ENCODE assay signal across 8 mouse cellular contexts in genomic region chr10:60003213-60003752, GRCm38 (mm10). TPM values are rescaled to one million over a fixed set of nuclear protein-coding genes. Genes with fewer than 3 reads are reported as not detected.
DNase-seq lines count a peak whose midpoint lies in the region; ATAC-seq and TF ChIP-seq lines count a peak whose summit lies in the region.

No protein-coding gene starts in this region.

- peaks cover 11% of the 10 kb centered on the region for H3K36me3 ChIP-seq in kidney, embryonic 16.5 days (ENCODE audit: insufficient read depth, low read length)
- no peaks in the 10 kb centered on the region; the same call in 1 of the 2 replicates for H3K36me3 ChIP-seq in hindbrain, postnatal 0 days (ENCODE audit: insufficient read depth, low read length)
- no peaks in the 10 kb centered on the region for H3K36me3 ChIP-seq in midbrain, postnatal 0 days (ENCODE audit: insufficient read depth, low read length)

- no peaks in the 10 kb centered on the region for H3K9me3 ChIP-seq in kidney, embryonic 16.5 days (ENCODE audit: low read length)
- H3K9me3 ChIP-seq in hindbrain, postnatal 0 days (ENCODE audit: low read length), result no peaks in the 10 kb centered on the region
- H3K9me3 ChIP-seq in midbrain, postnatal 0 days (ENCODE audit: low read length), result no peaks in the 10 kb centered on the region

- WGBS in kidney, embryonic 16.5 days, result under 1% methylated on average over 21 of the region's 21 CpGs
- under 1% methylated on average over 21 of the region's 21 CpGs for WGBS in hindbrain, postnatal 0 days
- under 1% methylated on average over 20 of the region's 21 CpGs for WGBS in midbrain, postnatal 0 days

- peak overlapping the region; percentile 83 for H3K9ac ChIP-seq in kidney, embryonic 16.5 days (replicated peaks; ENCODE audit: low read length)
- H3K9ac ChIP-seq in hindbrain, postnatal 0 days (replicated peaks; ENCODE audit: low read length), result peak overlapping the region; percentile 71
- peak overlapping the region; percentile 72 for H3K9ac ChIP-seq in midbrain, postnatal 0 days (replicated peaks; ENCODE audit: low read length, poor library complexity, severe bottlenecking)

- peak overlapping the region; percentile 99 for H3K27ac ChIP-seq in kidney, embryonic 16.5 days (ENCODE audit: low read length)
- H3K27ac ChIP-seq in hindbrain, postnatal 0 days, result peak overlapping the region; percentile 98
- H3K27ac ChIP-seq in midbrain, postnatal 0 days (ENCODE audit: low read depth, low read length), result peak overlapping the region; percentile 98

- peak overlapping the region; percentile 85 for H3K4me3 ChIP-seq in kidney, embryonic 16.5 days (ENCODE audit: low read length)
- H3K4me3 ChIP-seq in hindbrain, postnatal 0 days (ENCODE audit: low read length), result peak overlapping the region; percentile 53
- H3K4me3 ChIP-seq in midbrain, postnatal 0 days (ENCODE audit: low read depth, low read length), result peak overlapping the region; percentile 62

- TF ChIP-seq CTCF in hindbrain, postnatal 0 days (IDR thresholded peaks at IDR 0.05; ENCODE audit: low read depth), result peak; percentile 46
- TF ChIP-seq CTCF in midbrain, postnatal 0 days (IDR thresholded peaks at IDR 0.05), result peak; percentile 49

- no peak for DNase-seq in kidney, adult 8-10 months
- peak; percentile 63 for DNase-seq in hindbrain, postnatal 0 days (ENCODE audit: low spot score)
- peak; percentile 49 for DNase-seq in midbrain, postnatal 0 days (ENCODE audit: low spot score)
- no peak for DNase-seq in cerebellum, adult 18-20 months
- no peak for DNase-seq in gastrocnemius, postnatal 4 days (ENCODE audit: low spot score in 2 of 2)
- DNase-seq in kidney, postnatal 10 days, result no peak

- ATAC-seq in kidney, embryonic 16.5 days (ENCODE audit: low FRiP score, low TSS enrichment), result no peak; the same call in 1 of the 2 replicates
- ATAC-seq in common myeloid progenitor, adult 5-6 weeks (replicated peaks; ENCODE audit: low read depth, poor library complexity, severe bottlenecking), result peak; percentile 3; the same call in 1 of the 2 replicates
- ATAC-seq in hindbrain, postnatal 0 days, result no peak
- no peak; the same call in 1 of the 2 replicates for ATAC-seq in midbrain, postnatal 0 days (ENCODE audit: low FRiP score)

- H3K4me2 ChIP-seq in kidney, embryonic 16.5 days (replicated peaks; ENCODE audit: low read depth, low read length), result peak overlapping the region; percentile 90
- peak overlapping the region; percentile 79 for H3K4me2 ChIP-seq in hindbrain, postnatal 0 days (ENCODE audit: low read depth, low read length)
- peak overlapping the region; percentile 67 for H3K4me2 ChIP-seq in midbrain, postnatal 0 days (ENCODE audit: low read depth, low read length, poor library complexity, severe bottlenecking)

- H3K4me1 ChIP-seq in kidney, embryonic 16.5 days (ENCODE audit: insufficient read depth, low read length), result peaks cover 21% of the 10 kb centered on the region
- H3K4me1 ChIP-seq in hindbrain, postnatal 0 days (ENCODE audit: insufficient read depth, low read length), result no peaks in the 10 kb centered on the region; the same call in 1 of the 2 replicates
- peaks cover 6% of the 10 kb centered on the region; the same call in 1 of the 2 replicates for H3K4me1 ChIP-seq in midbrain, postnatal 0 days (ENCODE audit: insufficient read depth, low read length)

- no peaks in the 10 kb centered on the region for H3K27me3 ChIP-seq in kidney, embryonic 16.5 days (ENCODE audit: insufficient read depth, low read length)
- no peaks in the 10 kb centered on the region for H3K27me3 ChIP-seq in hindbrain, postnatal 0 days (ENCODE audit: insufficient read depth, low read length)
- no peaks in the 10 kb centered on the region for H3K27me3 ChIP-seq in midbrain, postnatal 0 days (ENCODE audit: insufficient read depth, low read length)

RNA-seq across cellular contexts. Expression of gene Anapc16, which starts 0.3 kb away (rescaled TPM):
- polyA plus RNA-seq in kidney, embryonic 16.5 days (2015; fragmentation: Nextera tagmentation; extraction: Ambion mirVana), result 93.6 and 95.2 TPM in 2 replicates
- 45.3 and 60.5 TPM in 2 replicates for total RNA-seq in common myeloid progenitor, adult 5-6 weeks (2017)
- total RNA-seq in hindbrain, postnatal 0 days (2014; rRNA removed), result 62.6 and 70.1 TPM in 2 replicates
- 132 and 133 TPM in 2 replicates for polyA plus RNA-seq in hindbrain, postnatal 0 days (2015; fragmentation: Nextera tagmentation; extraction: Ambion mirVana)
- total RNA-seq in midbrain, postnatal 0 days (2014; rRNA removed), result 56.9 and 57.4 TPM in 2 replicates
- polyA plus RNA-seq in midbrain, postnatal 0 days (2015; fragmentation: Nextera tagmentation; extraction: Ambion mirVana), result 109 and 118 TPM in 2 replicates
- total RNA-seq in gastrocnemius, postnatal 4 days (2021), result 10 to 100 TPM; 49.9 to 51.4 TPM

RNA-seq across cellular contexts. Expression of gene Ascc1, which starts 0.7 kb away (rescaled TPM):
- polyA plus RNA-seq in kidney, embryonic 16.5 days (2015; fragmentation: Nextera tagmentation; extraction: Ambion mirVana), result 56.3 and 58.0 TPM in 2 replicates
- total RNA-seq in common myeloid progenitor, adult 5-6 weeks (2017), result 30.5 and 41.6 TPM in 2 replicates
- 10.6 and 11.5 TPM in 2 replicates for total RNA-seq in hindbrain, postnatal 0 days (2014; rRNA removed)
- 41.8 and 42.9 TPM in 2 replicates for polyA plus RNA-seq in hindbrain, postnatal 0 days (2015; fragmentation: Nextera tagmentation; extraction: Ambion mirVana)
- total RNA-seq in midbrain, postnatal 0 days (2014; rRNA removed), result 12.3 and 13.5 TPM in 2 replicates
- 50.1 TPM in 2 replicates for polyA plus RNA-seq in midbrain, postnatal 0 days (2015; fragmentation: Nextera tagmentation; extraction: Ambion mirVana)
- 10 to 100 TPM; 13.9 to 16.0 TPM for total RNA-seq in gastrocnemius, postnatal 4 days (2021)

RNA-seq across cellular contexts. Expression of gene Ddit4, which starts 51.6 kb away (rescaled TPM):
- polyA plus RNA-seq in kidney, embryonic 16.5 days (2015; fragmentation: Nextera tagmentation; extraction: Ambion mirVana), result 30.6 and 31.9 TPM in 2 replicates
- 1.4 and 4.2 TPM in 2 replicates for total RNA-seq in common myeloid progenitor, adult 5-6 weeks (2017)
- 55.9 and 76.6 TPM in 2 replicates for total RNA-seq in hindbrain, postnatal 0 days (2014; rRNA removed)
- polyA plus RNA-seq in hindbrain, postnatal 0 days (2015; fragmentation: Nextera tagmentation; extraction: Ambion mirVana), result 55.2 and 56.9 TPM in 2 replicates
- 56.6 and 57.5 TPM in 2 replicates for total RNA-seq in midbrain, postnatal 0 days (2014; rRNA removed)
- 43.4 and 43.6 TPM in 2 replicates for polyA plus RNA-seq in midbrain, postnatal 0 days (2015; fragmentation: Nextera tagmentation; extraction: Ambion mirVana)
- 10 to 100 TPM; 18.6 to 18.7 TPM for total RNA-seq in gastrocnemius, postnatal 4 days (2021)

Comparison
In these comparisons a context has a peak if more than half of its experiments do, and no peak if none do; other contexts are left out.
1. DNase-seq: peak in hindbrain, postnatal 0 days (single experiment) and midbrain, postnatal 0 days (single experiment); none in kidney, adult 8-10 months (0 of 2), cerebellum, adult 18-20 months (0 of 2), gastrocnemius, postnatal 4 days (0 of 2) and kidney, postnatal 10 days (single experiment).
2. Peak in every context shown above with its lines, with median percentiles within 50 percentile points of each other: H3K27ac ChIP-seq, H3K4me2 ChIP-seq, H3K4me3 ChIP-seq and H3K9ac ChIP-seq.